Mouse (Mus musculus) MEL (cell line): ENCODE measurements around the gene Adamts18. TPM values are rescaled to one million over a fixed set of nuclear protein-coding genes. Genes with fewer than 3 reads are reported as not detected.

Experiments used
- DNase-seq: peaks from one replicate; pipeline ENCODE4 v3.0.0; 2011; ENCODE audit warnings: low read depth, low spot score
- H3K27ac ChIP-seq: 2 replicates; pipeline ENCODE4 v1.5.1; 2012; ENCODE audit warnings: low read depth, mild to moderate bottlenecking, control low read depth, low read length, moderate library complexity; ENCODE audit not compliant: control insufficient read depth
- H3K27me3 ChIP-seq, 2 experiments: fragments of 150-350 bp in 1 of 2; sonication (generic) in 1 of 2; 2 replicates each; pipeline ENCODE4 v1.6.1; 2012; ENCODE audit warnings: low read length in 2 of 2, mild to moderate bottlenecking in 2 of 2, improper control_type of control experiment in 1 of 2, moderate library complexity in 1 of 2; ENCODE audit not compliant: insufficient read depth in 2 of 2, control insufficient read depth in 1 of 2
- H3K36me3 ChIP-seq, 2 experiments: 2 replicates each; pipeline ENCODE4 v1.6.1; 2012 to 2014; ENCODE audit warnings: low read length in 2 of 2, improper control_type of control experiment in 1 of 2, inconsistent platforms in 1 of 2, mild to moderate bottlenecking in 1 of 2; ENCODE audit not compliant: insufficient read depth in 2 of 2, control insufficient read depth in 1 of 2
- H3K4me1 ChIP-seq, 2 experiments: fragments of 150-350 bp in 1 of 2; sonication (generic) in 1 of 2; 2 replicates each; pipeline ENCODE4 v1.6.1; 2012; ENCODE audit warnings: low read length in 2 of 2, improper control_type of control experiment in 1 of 2, mild to moderate bottlenecking in 1 of 2; ENCODE audit not compliant: insufficient read depth in 2 of 2, control insufficient read depth in 1 of 2
- H3K4me3 ChIP-seq, 2 experiments: fragments of 150-350 bp in 1 of 2; sonication (generic) in 1 of 2; 2 replicates each; pipeline ENCODE4 v1.5.1; 2012; ENCODE audit warnings: low read depth in 2 of 2, low read length in 2 of 2, mild to moderate bottlenecking in 2 of 2, moderate library complexity in 2 of 2, control low read depth in 1 of 2, improper control_type of control experiment in 1 of 2; ENCODE audit not compliant: control insufficient read depth in 1 of 2, insufficient read depth in 1 of 2
- H3K79me2 ChIP-seq: 2 replicates; pipeline ENCODE4 v1.6.1; 2012; ENCODE audit warnings: mild to moderate bottlenecking, low read length, moderate library complexity; ENCODE audit not compliant: control insufficient read depth, poor library complexity, insufficient read depth
- H3K9ac ChIP-seq: 2 replicates; pipeline ENCODE4 v1.6.1; 2012; ENCODE audit warnings: low read depth, mild to moderate bottlenecking, control low read depth, low read length, moderate library complexity; ENCODE audit not compliant: control insufficient read depth, poor library complexity, severe bottlenecking
- H3K9me3 ChIP-seq: fragments of 150-350 bp; sonication (generic); replicated peaks from 2 replicates; pipeline ENCODE4 v1.6.1; 2012; ENCODE audit warnings: mild to moderate bottlenecking, low read length, improper control_type of control experiment, moderate library complexity; ENCODE audit not compliant: insufficient read depth
- BHLHE40 ChIP-seq: IDR thresholded peaks from 2 replicates; pipeline ENCODE4 v1.6.1; 2012; ENCODE audit warnings: low read depth, mild to moderate bottlenecking, inconsistent platforms, low read length, improper control_type of control experiment, borderline replicate concordance
- CHD1 ChIP-seq: IDR thresholded peaks from 2 replicates; pipeline ENCODE4 v1.6.1; 2012; ENCODE audit warnings: low read depth, mild to moderate bottlenecking, inconsistent platforms, low read length, improper control_type of control experiment
- CTCF ChIP-seq, 3 experiments: IDR thresholded peaks in 2 of 3; conservative IDR thresholded peaks in 1 of 3; 2 replicates each; pipeline ENCODE4 v1.5.1; 2011 to 2012; ENCODE audit warnings: low read length in 3 of 3, low read depth in 2 of 3, mild to moderate bottlenecking in 2 of 3, improper control_type of control experiment in 1 of 3, inconsistent platforms in 1 of 3, mixed read lengths in 1 of 3, moderate library complexity in 1 of 3; ENCODE audit not compliant: control insufficient read depth in 1 of 3, insufficient read depth in 1 of 3, poor library complexity in 1 of 3, severe bottlenecking in 1 of 3
- JUND ChIP-seq: IDR thresholded peaks from 2 replicates; pipeline ENCODE4 v1.6.1; 2011; ENCODE audit warnings: low read depth, mild to moderate bottlenecking, improper control_type of control experiment, low read length
- KAT2A ChIP-seq: conservative IDR thresholded peaks from 2 replicates; pipeline ENCODE4 v1.6.1; 2012; ENCODE audit warnings: low read depth, low read length, improper control_type of control experiment, inconsistent platforms
- MAX ChIP-seq: IDR thresholded peaks from 2 replicates; pipeline ENCODE4 v1.6.1; 2011; ENCODE audit warnings: low read length, improper control_type of control experiment
- MAZ ChIP-seq: IDR thresholded peaks from 2 replicates; pipeline ENCODE4 v1.6.1; 2012; ENCODE audit warnings: low read depth, mild to moderate bottlenecking, inconsistent platforms, low read length, improper control_type of control experiment
- MYB ChIP-seq: IDR thresholded peaks from 2 replicates; pipeline ENCODE4 v1.6.1; 2011; ENCODE audit warnings: mild to moderate bottlenecking, low read depth, low read length, improper control_type of control experiment
- MYC ChIP-seq: IDR thresholded peaks from 2 replicates; pipeline ENCODE4 v1.6.1; 2011; ENCODE audit warnings: low read depth, mild to moderate bottlenecking, low read length, improper control_type of control experiment, moderate library complexity
- SMC3 ChIP-seq: IDR thresholded peaks from 2 replicates; pipeline ENCODE4 v1.6.1; 2011; ENCODE audit warnings: low read depth, low read length, improper control_type of control experiment
- ZC3H11A ChIP-seq: IDR thresholded peaks from 2 replicates; pipeline ENCODE4 v1.6.1; 2012; ENCODE audit warnings: low read depth, mild to moderate bottlenecking, inconsistent platforms, low read length, improper control_type of control experiment
- ZKSCAN1 ChIP-seq: IDR thresholded peaks from 2 replicates; pipeline ENCODE4 v1.6.1; 2012; ENCODE audit warnings: low read depth, mild to moderate bottlenecking, inconsistent platforms, low read length, improper control_type of control experiment, moderate library complexity
- polyA plus RNA-seq, 2 experiments: library from polyadenylated mRNA; stranded (reverse) in 1 of 2; unstranded in 1 of 2; fragments of >175 nt in 1 of 2; fragments of >200 nt in 1 of 2; gene quantifications; 2 replicates each; pipeline versions ENCODE4 v1.2.1 to v1.2.4; 2012; ENCODE audit warnings: low replicate concordance in 2 of 2, low read depth in 1 of 2; ENCODE audit not compliant: insufficient read length in 2 of 2, insufficient read depth in 1 of 2, missing spikeins in 1 of 2
- total RNA-seq: library from RNA; depleted of rRNA; stranded (reverse); fragments of 300-350 nt; gene quantifications from 2 replicates; pipeline ENCODE4 v1.2.3, GENCODE M21; 2012

Gene Adamts18
- total and polyA plus RNA-seq, 3 experiments, result not detected

- H3K27ac ChIP-seq, result no peak overlapping the region
- H3K9me3 ChIP-seq, result no peaks in the 10 kb centered on the region
- TF ChIP-seq MAX, result no peak
- no peak for TF ChIP-seq CTCF (IDR thresholded peaks at IDR 0.05 in 2 of 3, conservative IDR thresholded peaks at IDR 0.05 in 1 of 3; ENCODE audit: control insufficient read depth in 1 of 3, insufficient read depth in 1 of 3, low read depth in 2 of 3, low read length in 3 of 3, poor library complexity in 1 of 3, severe bottlenecking in 1 of 3)
- no peak for TF ChIP-seq MYC
- no peak for TF ChIP-seq MAZ
- no peak for TF ChIP-seq ZKSCAN1
- TF ChIP-seq JUND, result no peak
- TF ChIP-seq ZC3H11A, result no peak
- no peak for TF ChIP-seq CHD1
- H3K4me3 ChIP-seq, result no peak overlapping the region
- H3K36me3 ChIP-seq, result no peaks in the 10 kb centered on the region
- no peaks in the 10 kb centered on the region for H3K27me3 ChIP-seq
- H3K4me1 ChIP-seq, result no peaks in the 10 kb centered on the region
- no peak overlapping the region for H3K9ac ChIP-seq
- DNase-seq, result no peak
- H3K79me2 ChIP-seq, result no peaks in the 10 kb centered on the region
Measured at GRCm38 (mm10) chr8:113833644-113834043, 14.9 kb downstream of the Adamts18 start.

GRCm38 (mm10) chr8:113827270-113827669 lies 21.3 kb downstream of the Adamts18 start:
- H3K4me3 ChIP-seq, result no peak overlapping the region
- DNase-seq, result no peak
- no peak for TF ChIP-seq MYB
- no peak for TF ChIP-seq KAT2A
- no peak for TF ChIP-seq BHLHE40
- no peak for TF ChIP-seq JUND
- TF ChIP-seq SMC3, result no peak
- TF ChIP-seq, all 39 proteins: peak for 0
- Histone ChIP-seq H3K79me2 (no peaks in the 10 kb centered on the region), H3K9ac (no peak overlapping the region), H3K27me3 (no peaks in the 10 kb centered on the region), H3K36me3 (no peaks in the 10 kb centered on the region), H3K4me1 (no peaks in the 10 kb centered on the region), H3K27ac (no peak overlapping the region), H3K9me3 (no peaks in the 10 kb centered on the region)

GRCm38 (mm10) chr8:113820983-113821587 lies 27.5 kb downstream of the Adamts18 start:
- Histone ChIP-seq H3K27ac (no peak overlapping the region), H3K4me3 (no peak overlapping the region), H3K4me1 (no peaks in the 10 kb centered on the region), H3K9me3 (no peaks in the 10 kb centered on the region), H3K9ac (no peak overlapping the region), H3K27me3 (no peaks in the 10 kb centered on the region), H3K36me3 (no peaks in the 10 kb centered on the region), H3K79me2 (no peaks in the 10 kb centered on the region)
- no peak for TF ChIP-seq CHD1
- TF ChIP-seq MYB, result no peak
- no peak for TF ChIP-seq MAZ
- no peak for DNase-seq
